Mouse (Mus musculus): ENCODE results near the gene Gm3636.
"Not testable (repeated sequence)": the region's sequence is repeated elsewhere in the genome, so short reads cannot be mapped to it uniquely, and the experiment has no call there.

Gm3636 gene

GRCm38 (mm10) chr14:6742232-6742631 is at the start of gene Gm3636:
Gm3636 (minus strand) TSS chr14:6742332.
- not testable (repeated sequence) for DNase-seq

- DNase-seq, result not testable (repeated sequence)
These were observed 32.2 kb upstream of the Gm3636 start, which contains the start of gene Gm8362 for GRCm38 (mm10) chr14:6774311-6774710. Gm8362 (minus strand) TSS chr14:6774411.

- peak in 1 of 2 experiments; percentile 18 for DNase-seq
These were observed 15.1 kb upstream of the Gm3636 start for GRCm38 (mm10) chr14:6757231-6757536.

- peak; percentile 12 to 23 for DNase-seq
These were observed 14.5 kb upstream of the Gm3636 start for GRCm38 (mm10) chr14:6756384-6757230.

- not testable (repeated sequence) for DNase-seq
These were observed 22.0 kb downstream of the Gm3636 start, which contains the start of gene Gm8050 for GRCm38 (mm10) chr14:6720151-6720550. Gm8050 (minus strand) TSS chr14:6720251.
